Mouse (Mus musculus) liver, embryonic 16.5 days (tissue): ENCODE data around the gene Cstb. TPM values are rescaled to one million over a fixed set of nuclear protein-coding genes. Genes with fewer than 3 reads are reported as not detected.
"Not testable (repeated sequence)": the region's sequence is repeated elsewhere in the genome, so short reads cannot be mapped to it uniquely, and the experiment has no call there.

Experiments used
- ATAC-seq: fragments of 200-750 bp; cut with Nextera tagmentation; 2 replicates; pipeline ENCODE4 v1.8.0; 2017; ENCODE audit warnings: low read depth, mild to moderate bottlenecking, moderate number of reproducible peaks, moderate library complexity
- H3K27ac ChIP-seq: fragments of 300-500 bp; sonication (generic); 2 replicates; pipeline ENCODE4 v1.5.1; 2014; ENCODE audit warnings: mild to moderate bottlenecking, low read length
- H3K27me3 ChIP-seq: fragments of 300-500 bp; sonication (generic); 2 replicates; pipeline ENCODE4 v1.6.1; 2014; ENCODE audit warnings: low read depth, low read length, mixed read lengths; ENCODE audit not compliant: control insufficient read depth, insufficient read depth
- H3K36me3 ChIP-seq: fragments of 300-500 bp; sonication (generic); 2 replicates; pipeline ENCODE4 v1.6.1; 2014; ENCODE audit warnings: mild to moderate bottlenecking; ENCODE audit not compliant: control insufficient read depth, insufficient read depth
- H3K4me1 ChIP-seq: fragments of 300-500 bp; sonication (generic); 2 replicates; pipeline ENCODE4 v1.6.1; 2014; ENCODE audit warnings: low read depth, low read length, mixed read lengths; ENCODE audit not compliant: control insufficient read depth
- H3K4me2 ChIP-seq: fragments of 300-500 bp; sonication (generic); 2 replicates; pipeline ENCODE4 v1.6.1; 2014; ENCODE audit warnings: low read depth, low read length, mixed read lengths
- H3K4me3 ChIP-seq: fragments of 300-500 bp; sonication (generic); 2 replicates; pipeline ENCODE4 v1.5.1; 2014; ENCODE audit warnings: low read depth, mild to moderate bottlenecking, low read length
- H3K9ac ChIP-seq: fragments of 300-500 bp; sonication (generic); 2 replicates; pipeline ENCODE4 v1.6.1; 2014; ENCODE audit warnings: low read depth, low read length
- H3K9me3 ChIP-seq: fragments of 300-500 bp; sonication (generic); replicated peaks from 2 replicates; pipeline ENCODE4 v1.6.1; 2016; ENCODE audit warnings: low read length; ENCODE audit not compliant: control insufficient read depth
- WGBS: fragments of 180-500 bp; shearing (Covaris S2); extraction: QIAGEN DNeasy Blood & Tissue Kit; methylation state at CpG from one replicate; pipeline ENCODE4 v1.1.7; 2014; ENCODE audit not compliant: insufficient replicate concordance; 5-methylcytosine and 5-hydroxymethylcytosine counted together
- polyA plus RNA-seq: library from polyadenylated mRNA; unstranded; fragments of >200 nt; fragmentation: Nextera tagmentation; extraction: Ambion mirVana; gene quantifications from 2 replicates; pipeline ENCODE4 v1.2.1, GENCODE M21; 2015

Cstb gene
- polyA plus RNA-seq, 1 experiment from 2014 or later, result 93.9 TPM

- Histone ChIP-seq H3K9ac (peak overlapping the region; percentile 76), H3K9me3 (no peaks in the 10 kb centered on the region), H3K4me1 (peaks cover 16% of the 10 kb centered on the region), H3K36me3 (peaks cover 20% of the 10 kb centered on the region), H3K27me3 (no peaks in the 10 kb centered on the region), H3K4me2 (peak overlapping the region; percentile 89), H3K4me3 (peak overlapping the region; percentile 89), H3K27ac (no peak overlapping the region)
- WGBS, result 11% methylated on average over 8 of the region's 8 CpGs
- ATAC-seq, result no peak
These were observed 13.6 kb upstream of the Cstb start for GRCm38 (mm10) chr10:78411851-78412250.

GRCm38 (mm10) chr10:78412319-78413151, 12.9 kb upstream of the Cstb start, which contains the start of gene Rrp1:
Gene Rrp1, minus strand, starts transcription at chr10:78413043.
- H3K4me2 ChIP-seq, result peak within 1 kb of the TSS; percentile 89
- peak within 1 kb of the TSS; percentile 89 for H3K4me3 ChIP-seq
- no peaks in the 10 kb centered on the region for H3K27me3 ChIP-seq
- under 1% methylated on average over 70 of the region's 70 CpGs for WGBS
- peaks cover 10% of the 10 kb centered on the region for H3K4me1 ChIP-seq
- no peaks in the 10 kb centered on the region for H3K9me3 ChIP-seq
- peak within 1 kb of the TSS; percentile 76 for H3K9ac ChIP-seq
- peak; percentile 95 for ATAC-seq
- peaks cover 19% of the 10 kb centered on the region for H3K36me3 ChIP-seq
- peak within 1 kb of the TSS; percentile 74 for H3K27ac ChIP-seq

- Histone ChIP-seq H3K9ac (no peak overlapping the region; the same call in 1 of the 2 replicates), H3K4me3 (peak overlapping the region; percentile 89), H3K36me3 (peaks cover 17% of the 10 kb centered on the region), H3K4me2 (peak overlapping the region; percentile 89), H3K27me3 (no peaks in the 10 kb centered on the region), H3K9me3 (no peaks in the 10 kb centered on the region), H3K4me1 (peaks cover 9% of the 10 kb centered on the region), H3K27ac (no peak overlapping the region)
- WGBS, result 31% methylated on average over 7 of the region's 7 CpGs
- ATAC-seq, result peak; percentile 1; the same call in 1 of the 2 replicates
These were observed 12.3 kb upstream of the Cstb start for GRCm38 (mm10) chr10:78413152-78413520.

- not testable (repeated sequence) for H3K9ac ChIP-seq, H3K4me3 ChIP-seq, H3K4me2 ChIP-seq, ATAC-seq, H3K4me1 ChIP-seq, H3K27me3 ChIP-seq, H3K36me3 ChIP-seq, H3K9me3 ChIP-seq, H3K27ac ChIP-seq
- WGBS, result 75% methylated on average over 3 of the region's 4 CpGs
These were observed 10.5 kb upstream of the Cstb start for GRCm38 (mm10) chr10:78414936-78415335.

GRCm38 (mm10) chr10:78417888-78418287, 7.6 kb upstream of the Cstb start:
- ATAC-seq, result no peak
- no peak overlapping the region for H3K9ac ChIP-seq
- no peaks in the 10 kb centered on the region for H3K9me3 ChIP-seq
- no peak overlapping the region for H3K4me3 ChIP-seq
- no peak overlapping the region for H3K27ac ChIP-seq
- H3K4me1 ChIP-seq, result no peaks in the 10 kb centered on the region; the same call in none of the 2 replicates
- H3K36me3 ChIP-seq, result no peaks in the 10 kb centered on the region
- WGBS, result 60% methylated on average over 5 of the region's 5 CpGs
- no peaks in the 10 kb centered on the region for H3K27me3 ChIP-seq
- H3K4me2 ChIP-seq, result no peak overlapping the region

- no peak overlapping the region for H3K9ac ChIP-seq
- H3K4me1 ChIP-seq, result no peaks in the 10 kb centered on the region; the same call in none of the 2 replicates
- no peak for ATAC-seq
- H3K27ac ChIP-seq, result no peak overlapping the region
- no peaks in the 10 kb centered on the region for H3K27me3 ChIP-seq
- H3K9me3 ChIP-seq, result no peaks in the 10 kb centered on the region
- 66% methylated on average over 2 of the region's 2 CpGs for WGBS
- no peaks in the 10 kb centered on the region for H3K36me3 ChIP-seq
- H3K4me3 ChIP-seq, result no peak overlapping the region
- no peak overlapping the region for H3K4me2 ChIP-seq
These were observed 6.7 kb upstream of the Cstb start for GRCm38 (mm10) chr10:78418791-78419190.

GRCm38 (mm10) chr10:78420929-78421328, 4.5 kb upstream of the Cstb start:
- Histone ChIP-seq H3K9ac (no peak overlapping the region), H3K4me2 (no peak overlapping the region), H3K27me3 (no peaks in the 10 kb centered on the region), H3K4me3 (no peak overlapping the region), H3K36me3 (no peaks in the 10 kb centered on the region), H3K27ac (no peak overlapping the region), H3K4me1 (peaks cover 6% of the 10 kb centered on the region), H3K9me3 (no peaks in the 10 kb centered on the region)
- ATAC-seq, result no peak
- WGBS, result 55% methylated on average over 2 of the region's 2 CpGs

- no peaks in the 10 kb centered on the region for H3K36me3 ChIP-seq
- ATAC-seq, result no peak
- peaks cover 10% of the 10 kb centered on the region for H3K4me1 ChIP-seq
- H3K9ac ChIP-seq, result no peak overlapping the region
- no peak overlapping the region for H3K4me2 ChIP-seq
- no peaks in the 10 kb centered on the region for H3K9me3 ChIP-seq
- no peaks in the 10 kb centered on the region for H3K27me3 ChIP-seq
- H3K4me3 ChIP-seq, result no peak overlapping the region
- no peak overlapping the region for H3K27ac ChIP-seq
- WGBS, result 54% methylated on average over 3 of the region's 3 CpGs
These were observed 2.9 kb upstream of the Cstb start for GRCm38 (mm10) chr10:78422614-78423013.

- no peak for ATAC-seq
- Histone ChIP-seq H3K36me3 (peaks cover 2% of the 10 kb centered on the region; the same call in 1 of the 2 replicates), H3K27me3 (no peaks in the 10 kb centered on the region), H3K9me3 (no peaks in the 10 kb centered on the region), H3K27ac (peak overlapping the region; percentile 62), H3K4me2 (peak overlapping the region; percentile 76), H3K4me3 (peak overlapping the region; percentile 68), H3K4me1 (peaks cover 10% of the 10 kb centered on the region), H3K9ac (peak overlapping the region; percentile 73)
- WGBS, result 26% methylated on average over 6 of the region's 6 CpGs
These were observed 757 bp downstream of the Cstb start for GRCm38 (mm10) chr10:78426117-78426735.
